Mouse (Mus musculus) MEL (cell line): ENCODE data around the gene Nap1l1. TPM values are rescaled to one million over a fixed set of nuclear protein-coding genes. Genes with fewer than 3 reads are reported as not detected.
A peak's percentile ranks its signal among the peaks of the same experiment; 100 is the strongest.
"Not testable (repeated sequence)": the region's sequence is repeated elsewhere in the genome, so short reads cannot be mapped to it uniquely, and the experiment has no call there.

Experiments
- DNase-seq: peaks from one replicate; pipeline ENCODE4 v3.0.0; 2011; ENCODE audit warnings: low read depth, low spot score
- H3K27ac ChIP-seq: 2 replicates; pipeline ENCODE4 v1.5.1; 2012; ENCODE audit warnings: low read depth, mild to moderate bottlenecking, control low read depth, low read length, moderate library complexity; ENCODE audit not compliant: control insufficient read depth
- H3K27me3 ChIP-seq, 2 experiments: fragments of 150-350 bp in 1 of 2; sonication (generic) in 1 of 2; 2 replicates each; pipeline ENCODE4 v1.6.1; 2012; ENCODE audit warnings: low read length in 2 of 2, mild to moderate bottlenecking in 2 of 2, improper control_type of control experiment in 1 of 2, moderate library complexity in 1 of 2; ENCODE audit not compliant: insufficient read depth in 2 of 2, control insufficient read depth in 1 of 2
- H3K36me3 ChIP-seq, 2 experiments: 2 replicates each; pipeline ENCODE4 v1.6.1; 2012 to 2014; ENCODE audit warnings: low read length in 2 of 2, improper control_type of control experiment in 1 of 2, inconsistent platforms in 1 of 2, mild to moderate bottlenecking in 1 of 2; ENCODE audit not compliant: insufficient read depth in 2 of 2, control insufficient read depth in 1 of 2
- H3K4me1 ChIP-seq, 2 experiments: fragments of 150-350 bp in 1 of 2; sonication (generic) in 1 of 2; 2 replicates each; pipeline ENCODE4 v1.6.1; 2012; ENCODE audit warnings: low read length in 2 of 2, improper control_type of control experiment in 1 of 2, mild to moderate bottlenecking in 1 of 2; ENCODE audit not compliant: insufficient read depth in 2 of 2, control insufficient read depth in 1 of 2
- H3K4me3 ChIP-seq, 2 experiments: fragments of 150-350 bp in 1 of 2; sonication (generic) in 1 of 2; 2 replicates each; pipeline ENCODE4 v1.5.1; 2012; ENCODE audit warnings: low read depth in 2 of 2, low read length in 2 of 2, mild to moderate bottlenecking in 2 of 2, moderate library complexity in 2 of 2, control low read depth in 1 of 2, improper control_type of control experiment in 1 of 2; ENCODE audit not compliant: control insufficient read depth in 1 of 2, insufficient read depth in 1 of 2
- H3K79me2 ChIP-seq: 2 replicates; pipeline ENCODE4 v1.6.1; 2012; ENCODE audit warnings: mild to moderate bottlenecking, low read length, moderate library complexity; ENCODE audit not compliant: control insufficient read depth, poor library complexity, insufficient read depth
- H3K9ac ChIP-seq: 2 replicates; pipeline ENCODE4 v1.6.1; 2012; ENCODE audit warnings: low read depth, mild to moderate bottlenecking, control low read depth, low read length, moderate library complexity; ENCODE audit not compliant: control insufficient read depth, poor library complexity, severe bottlenecking
- H3K9me3 ChIP-seq: fragments of 150-350 bp; sonication (generic); replicated peaks from 2 replicates; pipeline ENCODE4 v1.6.1; 2012; ENCODE audit warnings: mild to moderate bottlenecking, low read length, improper control_type of control experiment, moderate library complexity; ENCODE audit not compliant: insufficient read depth
- CHD1 ChIP-seq: IDR thresholded peaks from 2 replicates; pipeline ENCODE4 v1.6.1; 2012; ENCODE audit warnings: low read depth, mild to moderate bottlenecking, inconsistent platforms, low read length, improper control_type of control experiment
- CTCF ChIP-seq, 3 experiments: IDR thresholded peaks in 2 of 3; conservative IDR thresholded peaks in 1 of 3; 2 replicates each; pipeline ENCODE4 v1.5.1; 2011 to 2012; ENCODE audit warnings: low read length in 3 of 3, low read depth in 2 of 3, mild to moderate bottlenecking in 2 of 3, improper control_type of control experiment in 1 of 3, inconsistent platforms in 1 of 3, mixed read lengths in 1 of 3, moderate library complexity in 1 of 3; ENCODE audit not compliant: control insufficient read depth in 1 of 3, insufficient read depth in 1 of 3, poor library complexity in 1 of 3, severe bottlenecking in 1 of 3
- ETS1 ChIP-seq: IDR thresholded peaks from 2 replicates; pipeline ENCODE4 v1.6.1; 2012; ENCODE audit warnings: low read depth, mild to moderate bottlenecking, inconsistent platforms, low read length, improper control_type of control experiment, moderate library complexity
- GABPA ChIP-seq: IDR thresholded peaks from 2 replicates; pipeline ENCODE4 v1.6.1; 2012; ENCODE audit warnings: low read depth, mild to moderate bottlenecking, inconsistent platforms, low read length, improper control_type of control experiment, moderate library complexity
- GATA1 ChIP-seq: IDR thresholded peaks from 2 replicates; pipeline ENCODE4 v1.6.1; 2011; ENCODE audit warnings: low read depth, low read length, improper control_type of control experiment
- KAT2A ChIP-seq: conservative IDR thresholded peaks from 2 replicates; pipeline ENCODE4 v1.6.1; 2012; ENCODE audit warnings: low read depth, low read length, improper control_type of control experiment, inconsistent platforms
- MAZ ChIP-seq: IDR thresholded peaks from 2 replicates; pipeline ENCODE4 v1.6.1; 2012; ENCODE audit warnings: low read depth, mild to moderate bottlenecking, inconsistent platforms, low read length, improper control_type of control experiment
- MXI1 ChIP-seq: IDR thresholded peaks from 2 replicates; pipeline ENCODE4 v1.6.1; 2011; ENCODE audit warnings: mild to moderate bottlenecking, low read depth, low read length, improper control_type of control experiment
- NRF1 ChIP-seq: IDR thresholded peaks from 2 replicates; pipeline ENCODE4 v1.6.1; 2014; ENCODE audit warnings: low read depth, mild to moderate bottlenecking, inconsistent platforms, low read length, improper control_type of control experiment, moderate library complexity; ENCODE audit not compliant: poor library complexity, insufficient read depth, severe bottlenecking
- POLR2AphosphoS2 ChIP-seq: IDR thresholded peaks from 2 replicates; pipeline ENCODE4 v1.6.1; 2011; ENCODE audit warnings: low read length, improper control_type of control experiment
- RAD21 ChIP-seq: IDR thresholded peaks from 2 replicates; pipeline ENCODE4 v1.6.1; 2011; ENCODE audit warnings: mild to moderate bottlenecking, low read depth, low read length, improper control_type of control experiment
- SIN3A ChIP-seq: IDR thresholded peaks from 2 replicates; pipeline ENCODE4 v1.6.1; 2012; ENCODE audit warnings: low read length, improper control_type of control experiment, inconsistent platforms
- USF1 ChIP-seq: IDR thresholded peaks from 2 replicates; pipeline ENCODE4 v1.6.1; 2014; ENCODE audit warnings: low read depth, mild to moderate bottlenecking, inconsistent platforms, low read length, improper control_type of control experiment, moderate library complexity
- ZC3H11A ChIP-seq: IDR thresholded peaks from 2 replicates; pipeline ENCODE4 v1.6.1; 2012; ENCODE audit warnings: low read depth, mild to moderate bottlenecking, inconsistent platforms, low read length, improper control_type of control experiment
- ZMIZ1 ChIP-seq: IDR thresholded peaks from 2 replicates; pipeline ENCODE4 v1.6.1; 2012; ENCODE audit warnings: low read depth, mild to moderate bottlenecking, inconsistent platforms, low read length, improper control_type of control experiment, moderate library complexity
- ZNF384 ChIP-seq: IDR thresholded peaks from 2 replicates; pipeline ENCODE4 v1.6.1; 2012; ENCODE audit warnings: low read depth, mild to moderate bottlenecking, inconsistent platforms, low read length, improper control_type of control experiment
- polyA plus RNA-seq, 2 experiments: library from polyadenylated mRNA; stranded (reverse) in 1 of 2; unstranded in 1 of 2; fragments of >175 nt in 1 of 2; fragments of >200 nt in 1 of 2; gene quantifications; 2 replicates each; pipeline versions ENCODE4 v1.2.1 to v1.2.4; 2012; ENCODE audit warnings: low replicate concordance in 2 of 2, low read depth in 1 of 2; ENCODE audit not compliant: insufficient read length in 2 of 2, insufficient read depth in 1 of 2, missing spikeins in 1 of 2
- total RNA-seq: library from RNA; depleted of rRNA; stranded (reverse); fragments of 300-350 nt; gene quantifications from 2 replicates; pipeline ENCODE4 v1.2.3, GENCODE M21; 2012

Gene Nap1l1
- total and polyA plus RNA-seq, 3 experiments = 183 to 591 (median 296) TPM

DNA sequence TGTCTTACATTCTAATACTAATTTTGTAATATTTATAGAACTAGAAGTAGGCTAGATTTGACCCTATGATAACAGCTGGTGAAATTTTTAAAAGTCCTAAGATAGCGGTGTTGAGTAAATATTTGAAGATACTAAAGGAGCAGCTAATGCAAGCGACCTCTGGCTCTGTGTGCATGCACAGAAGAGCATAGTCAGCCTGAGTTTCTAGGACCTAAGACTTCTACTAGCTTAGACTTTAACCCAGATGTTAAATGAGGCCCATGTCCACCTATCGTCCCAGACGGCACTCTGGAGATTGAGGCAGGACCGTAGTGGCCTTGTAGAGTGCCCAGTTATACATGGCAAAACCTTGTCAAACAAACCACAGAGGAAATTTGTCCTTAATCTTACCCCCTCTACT is 11.1 kb downstream of the Nap1l1 start:
- Histone ChIP-seq H3K9me3 (no peaks in the 10 kb centered on the region), H3K9ac (no peak overlapping the region), H3K36me3 (peaks cover 51 to 79% of the 10 kb centered on the region in 2 experiments), H3K4me3 (no peak overlapping the region), H3K4me1 (peaks cover 3 to 18% of the 10 kb centered on the region in 2 experiments; a peak in 3 of 4 replicates), H3K27ac (no peak overlapping the region), H3K79me2 (peaks cover 52% of the 10 kb centered on the region), H3K27me3 (no peaks in the 10 kb centered on the region)
- DNase-seq = no peak
- TF ChIP-seq GATA1 = peak; percentile 26; the same call in 1 of the 2 replicates
- no peak for TF ChIP-seq MAZ
- TF ChIP-seq KAT2A = no peak
- TF ChIP-seq GABPA = no peak
- TF ChIP-seq POLR2AphosphoS2 = no peak
- TF ChIP-seq ETS1 = no peak
- 0 out of 2 replicates have a peak, but pooled peaks have one; percentile 24 for TF ChIP-seq SIN3A
- TF ChIP-seq NRF1 = no peak
- TF ChIP-seq CHD1 = no peak
- TF ChIP-seq USF1 = no peak
- TF ChIP-seq MXI1 = no peak

DNA sequence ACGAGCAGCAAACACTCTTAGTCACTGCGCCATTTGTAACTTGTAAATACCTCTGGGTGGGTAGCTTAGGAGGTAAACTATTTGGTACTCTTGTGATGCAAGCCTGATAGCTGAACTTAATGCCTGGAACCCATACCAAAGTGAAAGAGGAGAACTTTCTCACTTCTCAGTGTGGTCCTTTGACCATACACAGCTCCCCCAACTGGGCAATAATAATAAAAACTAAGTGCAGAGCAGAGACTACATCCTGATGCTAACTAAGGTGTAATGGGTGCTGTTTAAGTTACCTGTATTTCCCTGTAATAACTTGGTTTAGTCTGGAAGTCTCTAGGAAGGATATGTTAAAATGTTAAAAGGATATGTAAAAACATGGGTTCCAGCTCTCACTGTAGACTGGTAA is 15.8 kb downstream of the Nap1l1 start:
- Histone ChIP-seq H3K9me3 (no peaks in the 10 kb centered on the region), H3K9ac (no peak overlapping the region), H3K4me1 (peaks cover 7 to 9% of the 10 kb centered on the region in 2 experiments), H3K4me3 (no peak overlapping the region), H3K27me3 (no peaks in the 10 kb centered on the region), H3K27ac (no peak overlapping the region), H3K36me3 (peaks cover 55 to 58% of the 10 kb centered on the region in 2 experiments), H3K79me2 (peaks cover 20% of the 10 kb centered on the region)
- DNase-seq = no peak
- TF ChIP-seq ZMIZ1 (no peak), CHD1 (no peak), RAD21 (peak; percentile 9), ZNF384 (no peak), ZC3H11A (peak; percentile 12; the same call in 1 of the 2 replicates), CTCF (IDR thresholded peaks at IDR 0.05 in 2 of 3, conservative IDR thresholded peaks at IDR 0.05 in 1 of 3; ENCODE audit: control insufficient read depth in 1 of 3, insufficient read depth in 1 of 3, low read depth in 2 of 3, low read length in 3 of 3, poor library complexity in 1 of 3, severe bottlenecking in 1 of 3) (peak in 1 of 3 experiments; percentile 38; a peak in 3 of 6 replicates)

GRCm38 (mm10) chr10:111490079-111490478 is 17.1 kb downstream of the Nap1l1 start:
- not testable (repeated sequence) for H3K4me1 ChIP-seq, DNase-seq, H3K9ac ChIP-seq, H3K9me3 ChIP-seq, H3K4me3 ChIP-seq, H3K27me3 ChIP-seq, H3K27ac ChIP-seq
- Histone ChIP-seq H3K36me3 (peaks cover 49 to 62% of the 10 kb centered on the region in 2 experiments), H3K79me2 (peaks cover 14% of the 10 kb centered on the region)
- TF ChIP-seq GATA1 = 0 out of 2 replicates have a peak, but pooled peaks have one; percentile 27
